Mouse (Mus musculus) bone marrow macrophage, adult 2 months (primary cell): ENCODE measurements around the gene Bag5.

Experiments used
- CTCF ChIP-seq: IDR thresholded peaks from 2 replicates; pipeline ENCODE4 v1.5.1; 2012; ENCODE audit warnings: low read depth, mild to moderate bottlenecking, low read length, moderate library complexity
- POLR2A ChIP-seq: IDR thresholded peaks from 2 replicates; pipeline ENCODE4 v1.6.1; 2012; ENCODE audit warnings: mild to moderate bottlenecking, low read depth, low read length, borderline replicate concordance

GRCm38 (mm10) chr12:111691346-111691872, 21.6 kb downstream of the Bag5 start:
- no peak for TF ChIP-seq POLR2A
- no peak for TF ChIP-seq CTCF
